Mouse (Mus musculus): ENCODE measurements around the gene Chrdl1.

- TF ChIP-seq CTCF (IDR thresholded peaks at IDR 0.05; ENCODE audit: control insufficient read depth, insufficient read depth, insufficient read length) = no peak
- TF ChIP-seq USF1 (IDR thresholded peaks at IDR 0.05; ENCODE audit: low read depth) = no peak
- TF ChIP-seq MAX (IDR thresholded peaks at IDR 0.05) = no peak
- no peak for TF ChIP-seq FOSL1 (IDR thresholded peaks at IDR 0.05; ENCODE audit: insufficient read depth, low read length, poor library complexity, severe bottlenecking)
- no peak for TF ChIP-seq MYOD1 (IDR thresholded peaks at IDR 0.05; ENCODE audit: control insufficient read depth, insufficient read length, low read depth)
- no peak for TF ChIP-seq MYOG (IDR thresholded peaks at IDR 0.05; ENCODE audit: control insufficient read depth, extremely low read depth, insufficient read length)
- no peak for TF ChIP-seq CEBPB (IDR thresholded peaks at IDR 0.05; ENCODE audit: low read depth)
Measured at GRCm38 (mm10) chrX:143335846-143336245, 58.2 kb downstream of the Chrdl1 start.
